Mouse (Mus musculus) forebrain, embryonic 11.5 days (tissue): ENCODE results near the gene P2ry6. TPM values are rescaled to one million over a fixed set of nuclear protein-coding genes. Genes with fewer than 3 reads are reported as not detected.
A peak's percentile ranks its signal among the peaks of the same experiment; 100 is the strongest.

Experiments used
- ATAC-seq: fragments of 200-750 bp; cut with Nextera tagmentation; replicated peaks from 2 replicates; pipeline ENCODE4 v1.8.0; 2017; ENCODE audit warnings: moderate TSS enrichment; ENCODE audit not compliant: low FRiP score
- DNase-seq: peaks from one replicate; pipeline ENCODE4 v3.0.0-alpha.2; 2017; ENCODE audit warnings: low spot score
- H3K27ac ChIP-seq: fragments of 300-500 bp; sonication (generic); 2 replicates; pipeline ENCODE4 v1.5.1; 2014; ENCODE audit warnings: low read depth, low read length
- H3K27me3 ChIP-seq: fragments of 300-500 bp; sonication (generic); 2 replicates; pipeline ENCODE4 v1.6.1; 2014; ENCODE audit warnings: mild to moderate bottlenecking, low read length, mixed read lengths; ENCODE audit not compliant: control insufficient read depth, insufficient read depth
- H3K36me3 ChIP-seq: fragments of 300-500 bp; sonication (generic); 2 replicates; pipeline ENCODE4 v1.6.1; 2014; ENCODE audit warnings: mild to moderate bottlenecking, low read length, moderate library complexity, mixed read lengths; ENCODE audit not compliant: control insufficient read depth, insufficient read depth
- H3K4me1 ChIP-seq: fragments of 300-500 bp; sonication (generic); replicated peaks from 2 replicates; pipeline ENCODE4 v1.6.1; 2014; ENCODE audit warnings: low read length, mixed read lengths; ENCODE audit not compliant: control insufficient read depth, insufficient read depth
- H3K4me2 ChIP-seq: fragments of 300-500 bp; sonication (generic); 2 replicates; pipeline ENCODE4 v1.6.1; 2014; ENCODE audit warnings: low read depth, mild to moderate bottlenecking, low read length, moderate library complexity, mixed read lengths; ENCODE audit not compliant: severe bottlenecking
- H3K4me3 ChIP-seq: fragments of 300-500 bp; sonication (generic); 2 replicates; pipeline ENCODE4 v1.5.1; 2014; ENCODE audit warnings: low read depth, low read length
- H3K9ac ChIP-seq: fragments of 300-500 bp; sonication (generic); 2 replicates; pipeline ENCODE4 v1.6.1; 2014; ENCODE audit warnings: low read length
- H3K9me3 ChIP-seq: fragments of 300-500 bp; sonication (generic); 2 replicates; pipeline ENCODE4 v1.6.1; 2016; ENCODE audit warnings: low read length, mixed read lengths; ENCODE audit not compliant: control insufficient read depth
- WGBS: fragments of 180-500 bp; shearing (Covaris S2); extraction: QIAGEN DNeasy Blood & Tissue Kit; methylation state at CpG from one replicate; pipeline ENCODE4 v1.1.7; 2014; 5-methylcytosine and 5-hydroxymethylcytosine counted together
- polyA plus RNA-seq: library from polyadenylated mRNA; unstranded; fragments of >200 nt; fragmentation: Nextera tagmentation; extraction: Ambion mirVana; gene quantifications from 2 replicates; pipeline ENCODE4 v1.2.1, GENCODE M21; 2014

P2ry6 gene
- polyA plus RNA-seq, 1 experiment from 2014 or later: 1.9 TPM

GRCm38 (mm10) chr7:100995260-100995864, 20.9 kb upstream of the P2ry6 start:
- no peak for ATAC-seq
- no peak overlapping the region for H3K4me2 ChIP-seq

DNA sequence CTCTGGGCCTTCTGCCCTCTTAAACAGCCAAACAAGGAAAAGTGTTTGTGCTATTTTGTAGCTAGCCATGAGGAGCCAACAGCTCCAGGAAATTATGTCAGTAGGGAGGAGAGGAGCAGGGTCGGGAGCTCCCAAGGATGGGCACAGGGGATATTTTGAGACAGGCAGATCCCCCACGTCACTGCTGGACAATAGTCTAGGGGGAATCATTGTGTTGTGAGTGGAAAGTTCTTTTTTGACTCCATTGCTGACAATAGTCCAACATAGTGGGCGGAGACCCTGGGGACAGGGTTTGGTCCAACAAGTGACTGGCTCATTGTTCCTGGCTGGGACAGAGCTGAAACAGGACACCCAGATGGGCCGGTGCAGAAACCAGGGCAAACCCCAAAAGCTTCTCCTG, 18.7 kb upstream of the P2ry6 start:
- H3K9me3 ChIP-seq: no peaks in the 10 kb centered on the region
- no peaks in the 10 kb centered on the region for H3K36me3 ChIP-seq
- no peak overlapping the region for H3K4me2 ChIP-seq
- ATAC-seq (no peak), DNase-seq (no peak)
- no peaks in the 10 kb centered on the region for H3K27me3 ChIP-seq
- H3K4me1 ChIP-seq: 0 out of 2 replicates have a peak, but pooled peaks cover 2% of the 10 kb centered on the region
- no peak overlapping the region for H3K27ac ChIP-seq
- 45% methylated on average over 4 of the region's 4 CpGs for WGBS
- H3K4me3 ChIP-seq: no peak overlapping the region
- H3K9ac ChIP-seq: no peak overlapping the region

More at GRCm38 (mm10) chr7:100995260-100995864, 20.9 kb upstream of the P2ry6 start:
- H3K4me3 ChIP-seq: no peak overlapping the region
- no peak overlapping the region for H3K27ac ChIP-seq
- 0 out of 2 replicates have a peak, but pooled peaks cover 2% of the 10 kb centered on the region for H3K4me1 ChIP-seq
- no peak overlapping the region for H3K9ac ChIP-seq
- no peaks in the 10 kb centered on the region for H3K36me3 ChIP-seq
- WGBS: 87% methylated on average over 7 of the region's 7 CpGs
- no peak for DNase-seq
- no peaks in the 10 kb centered on the region for H3K27me3 ChIP-seq
- H3K9me3 ChIP-seq: no peaks in the 10 kb centered on the region

DNA sequence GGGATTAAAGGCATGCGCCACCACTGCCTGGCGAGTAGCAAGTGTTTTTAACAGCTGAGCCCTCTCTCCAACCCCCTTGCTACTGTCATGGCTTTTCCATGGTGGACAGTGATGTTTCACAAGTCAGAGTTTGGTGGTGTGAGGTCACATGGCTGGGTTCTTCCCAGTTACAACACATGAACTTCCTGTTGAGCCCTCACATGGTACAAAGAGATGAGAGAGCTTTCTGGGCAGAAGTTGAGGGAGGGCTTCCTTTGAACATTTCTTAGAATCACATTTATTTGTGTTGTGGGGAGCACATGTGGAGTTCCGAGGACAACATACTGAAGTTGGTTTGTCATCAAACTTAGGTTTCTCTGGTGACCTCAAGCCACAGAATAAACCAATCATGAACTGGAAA, 17.5 kb upstream of the P2ry6 start:
- Histone ChIP-seq H3K4me3 (no peak overlapping the region), H3K27ac (no peak overlapping the region)
- 83% methylated on average over 3 of the region's 3 CpGs for WGBS

GRCm38 (mm10) chr7:100990636-100991311, 16.3 kb upstream of the P2ry6 start:
- no peak overlapping the region for H3K27ac ChIP-seq
- DNase-seq (no peak), ATAC-seq (no peak)

More for the DNA sequence above, 17.5 kb upstream of the P2ry6 start:
- Histone ChIP-seq H3K9ac (no peak overlapping the region), H3K27me3 (no peaks in the 10 kb centered on the region), H3K9me3 (no peaks in the 10 kb centered on the region), H3K36me3 (no peaks in the 10 kb centered on the region), H3K4me2 (no peak overlapping the region), H3K4me1 (0 out of 2 replicates have a peak, but pooled peaks cover 2% of the 10 kb centered on the region)
- DNase-seq: no peak
- ATAC-seq: no peak

DNA sequence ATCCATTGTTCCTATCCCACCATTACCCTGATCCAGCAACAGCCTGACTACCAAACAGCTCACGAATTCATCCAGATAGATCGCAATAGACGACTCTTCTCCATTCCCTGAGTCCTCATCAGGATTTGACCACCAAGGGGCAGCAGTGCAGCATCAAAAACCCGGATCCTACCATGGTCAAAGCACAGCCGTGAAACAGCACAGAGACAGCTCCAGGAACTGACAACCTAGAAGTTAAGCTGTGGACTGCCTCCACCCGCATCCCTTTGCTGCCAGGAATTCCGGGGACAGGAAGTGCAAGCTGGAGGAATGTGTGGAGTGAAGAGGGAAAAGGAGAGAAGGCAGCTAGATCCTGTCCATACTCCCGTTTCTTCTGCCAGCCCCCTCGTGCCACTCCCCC, 13.6 kb upstream of the P2ry6 start:
- 26% methylated on average over 9 of the region's 9 CpGs for WGBS
- Histone ChIP-seq H3K27ac (no peak overlapping the region), H3K27me3 (no peaks in the 10 kb centered on the region), H3K36me3 (no peaks in the 10 kb centered on the region), H3K4me1 (peaks cover 2% of the 10 kb centered on the region; the same call in 1 of the 2 replicates), H3K4me3 (no peak overlapping the region), H3K9ac (no peak overlapping the region), H3K4me2 (no peak overlapping the region), H3K9me3 (no peaks in the 10 kb centered on the region)
- no peak for ATAC-seq
- peak; percentile 69 for DNase-seq

More at GRCm38 (mm10) chr7:100990636-100991311, 16.3 kb upstream of the P2ry6 start:
- H3K4me2 ChIP-seq: no peak overlapping the region
- H3K4me3 ChIP-seq: no peak overlapping the region
- no peaks in the 10 kb centered on the region for H3K9me3 ChIP-seq
- 0 out of 2 replicates have a peak, but pooled peaks cover 2% of the 10 kb centered on the region for H3K4me1 ChIP-seq
- 32% methylated on average over 9 of the region's 9 CpGs for WGBS
- H3K36me3 ChIP-seq: no peaks in the 10 kb centered on the region
- no peaks in the 10 kb centered on the region for H3K27me3 ChIP-seq
- H3K9ac ChIP-seq: no peak overlapping the region

DNA sequence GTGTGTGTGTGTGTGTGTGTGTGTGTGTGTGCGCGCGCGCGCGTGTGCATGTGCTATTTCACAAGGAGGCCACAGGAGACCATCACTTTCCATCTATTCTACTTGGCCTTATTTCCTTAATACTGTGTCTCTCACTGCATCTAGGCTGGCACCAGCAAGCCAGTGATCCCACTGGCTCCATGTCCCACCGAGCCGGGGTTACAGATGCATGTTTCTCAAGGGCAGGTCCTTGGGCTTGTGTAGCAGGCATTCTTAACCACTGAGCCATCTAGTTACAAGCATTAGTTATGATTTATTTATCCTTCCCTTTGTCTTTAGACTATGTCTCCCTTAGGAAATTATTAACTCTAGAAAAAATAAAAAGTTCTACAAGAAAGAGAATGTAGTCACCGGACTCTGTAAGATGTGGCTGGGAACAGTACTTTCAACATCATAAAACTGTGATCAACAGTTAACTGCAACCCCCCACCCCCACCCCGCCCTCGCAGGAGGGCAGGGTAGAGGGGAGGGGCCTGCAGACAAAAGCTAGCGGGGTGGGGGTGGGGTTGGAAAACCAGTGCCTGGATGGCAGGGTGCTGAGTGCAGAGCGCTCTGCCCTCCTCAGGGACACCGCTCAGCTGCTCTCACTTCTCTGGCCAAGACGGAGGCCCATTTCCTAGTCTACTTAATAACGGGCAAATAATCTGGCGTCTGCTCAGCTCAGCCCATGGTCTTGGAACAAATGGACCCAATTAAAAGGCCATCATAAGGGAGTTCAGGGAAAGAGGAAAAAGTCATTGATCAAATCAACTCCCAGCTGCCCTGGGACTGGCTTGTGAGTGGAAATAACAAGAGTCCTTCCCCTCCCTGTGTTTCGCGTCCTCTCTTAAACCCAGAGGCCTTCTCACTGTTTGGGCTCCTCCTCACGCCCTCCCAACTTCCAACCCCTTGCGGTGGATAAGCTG, 10.3 kb upstream of the P2ry6 start:
- Histone ChIP-seq H3K27me3 (no peaks in the 10 kb centered on the region), H3K36me3 (no peaks in the 10 kb centered on the region), H3K4me3 (no peak overlapping the region), H3K9me3 (no peaks in the 10 kb centered on the region), H3K27ac (no peak overlapping the region), H3K4me2 (no peak overlapping the region), H3K9ac (no peak overlapping the region), H3K4me1 (no peaks in the 10 kb centered on the region; the same call in 1 of the 2 replicates)
- ATAC-seq (peak; percentile 46), DNase-seq (no peak)
- WGBS: 39% methylated on average over 21 of the region's 21 CpGs

- Histone ChIP-seq H3K4me2 (no peak overlapping the region), H3K36me3 (no peaks in the 10 kb centered on the region), H3K4me1 (0 out of 2 replicates have a peak, but pooled peaks cover under 1% of the 10 kb centered on the region), H3K4me3 (no peak overlapping the region), H3K27ac (no peak overlapping the region), H3K27me3 (peaks cover 8% of the 10 kb centered on the region), H3K9me3 (no peaks in the 10 kb centered on the region), H3K9ac (no peak overlapping the region)
- no peak for ATAC-seq
- DNase-seq: no peak
- 47% methylated on average over 2 of the region's 2 CpGs for WGBS
Measured at GRCm38 (mm10) chr7:100979175-100979574, 4.7 kb upstream of the P2ry6 start.

DNA sequence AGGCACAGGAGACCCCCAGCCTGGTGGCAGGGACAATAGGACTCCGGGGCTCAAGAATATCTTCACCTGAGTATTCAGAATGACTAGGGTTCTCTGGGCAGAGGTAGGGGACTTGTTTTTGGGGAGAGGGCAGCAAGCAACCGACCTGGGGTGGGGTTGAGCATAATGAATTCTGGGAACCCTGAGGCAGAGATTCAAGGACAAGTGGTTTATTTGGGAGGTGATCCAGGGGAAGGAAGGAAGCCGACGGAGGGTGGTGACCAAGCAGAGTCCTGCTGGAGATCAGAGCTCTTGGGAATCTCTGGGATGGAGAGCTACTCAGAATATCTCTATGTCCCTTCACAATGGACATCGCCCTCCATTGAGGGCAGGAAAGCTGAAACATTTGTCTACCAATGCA, 3.7 kb upstream of the P2ry6 start:
- H3K36me3 ChIP-seq: no peaks in the 10 kb centered on the region
- H3K9me3 ChIP-seq: no peaks in the 10 kb centered on the region
- no peak overlapping the region for H3K4me2 ChIP-seq
- H3K4me1 ChIP-seq: 0 out of 2 replicates have a peak, but pooled peaks cover 2% of the 10 kb centered on the region
- no peak for ATAC-seq
- H3K9ac ChIP-seq: no peak overlapping the region
- H3K27me3 ChIP-seq: peaks cover 17% of the 10 kb centered on the region
- H3K4me3 ChIP-seq: no peak overlapping the region
- H3K27ac ChIP-seq: no peak overlapping the region
- DNase-seq: no peak
- WGBS: 79% methylated on average over 5 of the region's 5 CpGs
